Mouse (Mus musculus) ovary, adult 18-20 months (tissue): ENCODE data around the gene Rapgef1.

ENCODE experiments used
- DNase-seq: peaks from one replicate; pipeline ENCODE4 v3.0.0; 2022; ENCODE audit warnings: low spot score, mixed read lengths

Rapgef1 gene

DNA sequence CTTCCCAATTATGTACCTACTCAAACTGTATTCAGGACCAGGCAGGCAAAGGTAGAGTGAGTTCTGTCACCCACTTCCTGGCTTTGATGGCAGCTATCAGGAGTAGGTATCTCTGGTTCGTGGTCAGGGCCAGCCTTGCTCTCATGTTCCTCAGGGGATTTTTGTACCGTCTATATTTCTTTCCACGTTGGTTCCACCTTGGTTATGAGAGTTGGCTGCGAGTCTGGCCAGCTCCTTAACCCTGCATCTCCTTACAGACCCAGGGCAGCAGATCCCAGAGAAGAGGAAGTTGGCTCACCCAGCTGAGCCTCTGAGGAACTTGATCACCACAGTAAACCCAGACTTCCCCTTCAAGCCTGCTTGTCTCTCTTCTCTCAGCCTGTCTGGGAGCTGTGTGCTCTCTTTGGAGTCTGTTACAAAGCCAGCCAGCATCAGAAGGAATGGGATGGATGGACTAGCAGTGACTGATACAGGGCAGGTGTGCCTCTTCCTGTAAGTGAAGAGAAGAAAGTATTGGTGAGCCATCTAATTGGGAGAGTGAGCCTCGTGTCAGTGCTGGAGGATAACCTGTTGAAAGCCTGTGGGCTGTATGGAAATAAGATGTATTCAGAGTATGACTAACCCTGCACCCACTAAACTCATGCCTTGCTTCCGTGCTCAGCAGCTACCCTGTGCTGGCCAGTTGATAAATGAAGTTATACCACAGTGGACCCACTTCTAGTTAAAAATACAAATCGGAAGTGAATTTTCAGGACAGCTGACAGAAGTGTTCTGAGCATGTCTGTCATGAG, 53.4 kb downstream of the Rapgef1 start:
- no peak for DNase-seq

DNA sequence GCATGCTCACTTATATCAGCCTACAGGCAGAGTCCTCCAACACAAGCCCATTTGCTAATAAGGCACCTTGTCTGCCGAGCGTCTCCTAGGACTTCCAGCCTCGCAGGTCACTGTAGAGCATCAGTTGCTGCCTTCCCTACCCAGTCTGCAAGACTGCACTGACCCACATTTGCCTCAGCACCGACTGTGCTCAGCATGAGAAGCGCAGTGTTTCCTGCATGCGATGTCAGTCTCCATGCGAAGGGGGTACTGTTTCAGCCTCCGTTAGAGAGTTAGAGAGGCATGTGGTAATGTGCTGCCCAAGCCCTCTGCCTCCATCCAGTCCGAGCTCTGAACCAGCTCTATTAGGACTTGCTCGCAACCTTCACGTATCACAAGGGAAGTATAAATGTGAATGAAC, 54.6 kb downstream of the Rapgef1 start:
- DNase-seq, result no peak

DNA sequence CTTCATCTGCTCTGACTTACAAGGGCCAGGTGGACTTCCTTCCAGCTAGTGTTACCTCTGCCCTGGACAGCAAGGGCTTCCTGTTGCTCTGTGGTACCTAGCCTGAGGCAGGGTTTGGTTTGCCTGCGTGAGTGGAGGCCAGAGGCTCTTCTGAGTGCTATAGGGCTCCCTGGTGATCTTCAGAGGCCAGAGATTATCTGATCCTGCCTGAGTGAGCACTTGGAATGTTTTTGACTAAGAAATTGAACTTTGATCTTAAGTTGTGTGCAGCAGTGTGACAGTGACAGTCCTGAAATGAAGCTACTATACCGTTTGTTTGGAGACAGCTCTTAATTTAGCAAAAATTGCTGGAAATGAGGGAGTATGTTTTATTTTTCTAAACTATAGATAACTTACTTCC, 55.0 kb downstream of the Rapgef1 start:
- no peak for DNase-seq

DNA sequence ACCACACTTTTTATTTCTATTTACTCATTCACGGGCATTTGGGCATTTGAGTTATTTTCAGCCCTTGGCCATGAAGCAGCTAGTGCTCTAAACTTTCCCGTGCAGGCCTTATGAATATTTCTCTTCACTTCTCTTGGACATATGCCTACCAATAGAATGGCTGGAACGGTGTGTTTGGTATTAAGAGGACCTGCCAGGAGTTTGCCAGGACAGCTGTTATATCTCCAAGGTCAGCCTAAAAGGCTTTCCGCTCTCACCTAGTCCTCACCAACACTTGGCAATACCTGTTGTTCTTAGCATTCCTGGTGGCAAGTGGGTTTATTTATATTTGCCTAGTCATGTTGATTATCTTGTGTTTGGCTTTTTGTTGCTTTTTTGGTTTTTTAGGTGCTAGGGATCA, 56.3 kb downstream of the Rapgef1 start:
- DNase-seq, result no peak

DNA sequence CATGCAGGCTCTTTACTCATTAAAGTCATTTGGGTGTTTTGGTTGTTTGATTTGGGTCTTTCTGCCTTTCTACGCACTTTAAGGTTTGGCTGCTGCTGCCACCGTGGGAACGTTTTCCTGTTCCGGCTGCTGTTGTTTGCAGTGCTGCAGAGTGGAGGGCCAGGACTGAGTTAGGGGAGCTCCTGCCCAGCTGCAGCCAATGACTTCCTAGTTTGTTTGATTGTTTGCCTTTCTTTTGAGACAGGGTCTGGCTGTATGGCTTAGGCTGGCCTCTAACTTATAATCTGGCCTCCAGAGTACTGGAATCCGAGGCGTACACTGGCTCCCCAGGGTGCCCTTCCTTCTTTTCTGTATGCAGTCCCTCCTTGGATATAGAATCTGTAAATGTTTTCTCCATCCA, 57.0 kb downstream of the Rapgef1 start:
- no peak for DNase-seq

DNA sequence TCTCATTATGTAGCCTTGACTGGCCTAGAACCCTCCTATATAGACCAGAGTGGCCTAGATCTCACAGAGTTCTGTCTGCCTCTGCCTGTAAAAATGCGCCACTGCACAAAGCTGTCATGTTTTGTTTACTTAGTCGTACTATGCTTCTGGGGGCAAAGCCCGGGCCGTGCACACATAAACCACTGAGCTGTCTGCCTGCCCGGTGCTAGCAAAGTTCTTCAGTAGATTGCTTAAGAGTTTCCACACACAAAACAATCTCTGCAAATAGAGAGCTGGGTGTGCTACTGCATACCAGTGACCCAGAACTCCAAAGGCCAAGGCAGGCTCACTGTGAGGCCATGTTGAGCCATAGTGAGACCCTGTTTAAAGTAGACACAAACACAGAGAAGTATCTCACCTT, 58.3 kb downstream of the Rapgef1 start:
- DNase-seq, result no peak

DNA sequence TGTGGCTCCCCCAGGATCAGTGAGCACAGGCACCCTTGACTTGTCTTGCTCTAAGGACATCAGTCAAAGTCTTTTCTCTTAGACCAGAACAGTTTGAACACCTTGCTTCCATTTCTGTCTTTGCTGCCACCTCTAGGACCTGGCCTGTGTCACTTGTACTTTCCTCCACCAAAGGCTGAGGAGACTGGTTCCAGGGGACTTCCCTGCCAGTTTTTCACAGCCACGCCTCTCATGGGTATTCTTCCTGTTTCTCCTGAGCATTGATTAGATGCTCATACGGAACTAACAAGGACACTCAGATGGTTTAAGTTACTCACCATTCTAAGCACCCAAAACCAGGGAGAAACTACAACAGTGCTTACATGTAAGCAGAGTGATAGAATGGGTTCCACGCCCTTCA, 59.0 kb downstream of the Rapgef1 start:
- no peak for DNase-seq

DNA sequence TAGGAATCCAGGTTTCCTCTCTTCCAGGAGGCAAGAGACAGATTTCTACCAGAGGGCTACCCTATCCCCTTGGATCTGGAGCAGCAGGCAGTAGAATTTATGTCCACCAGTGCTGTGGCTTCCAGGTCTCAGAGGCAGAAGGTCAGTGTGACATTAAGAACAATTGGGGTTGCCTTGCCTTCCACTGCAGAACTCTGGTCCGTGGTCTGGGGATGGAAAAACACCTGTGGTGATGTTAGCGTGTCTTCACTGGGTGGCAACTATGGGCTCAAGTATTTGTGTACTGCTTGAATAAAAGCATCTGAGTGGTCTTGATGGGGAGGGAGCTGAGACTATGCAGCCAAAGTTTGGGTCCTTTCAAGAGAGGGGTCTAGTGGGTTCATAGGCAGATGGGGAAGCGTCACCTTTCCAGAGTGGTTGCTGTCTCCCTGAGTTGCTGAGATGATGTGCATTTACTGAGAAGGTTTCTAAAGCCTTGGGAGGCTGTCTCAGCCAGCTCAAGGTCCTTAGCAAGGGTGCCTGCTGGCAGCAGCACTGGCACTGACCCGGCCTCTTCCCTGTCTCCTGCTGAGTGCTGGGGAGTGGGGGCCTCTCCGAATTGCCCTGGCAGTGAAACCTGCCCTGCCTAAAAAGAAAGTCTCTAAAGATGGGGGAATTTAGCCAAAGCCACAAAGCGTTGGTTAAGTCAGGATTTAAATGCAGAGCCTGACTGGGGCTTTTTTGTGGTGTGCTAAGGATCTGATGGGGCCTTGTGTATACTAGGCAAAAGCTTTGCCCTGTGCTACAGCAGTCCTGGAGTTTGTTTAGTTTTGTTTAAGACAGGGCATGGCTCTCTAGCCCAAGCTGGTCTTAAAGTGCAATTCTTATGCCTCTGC, 60.4 kb downstream of the Rapgef1 start:
- DNase-seq, result no peak

DNA sequence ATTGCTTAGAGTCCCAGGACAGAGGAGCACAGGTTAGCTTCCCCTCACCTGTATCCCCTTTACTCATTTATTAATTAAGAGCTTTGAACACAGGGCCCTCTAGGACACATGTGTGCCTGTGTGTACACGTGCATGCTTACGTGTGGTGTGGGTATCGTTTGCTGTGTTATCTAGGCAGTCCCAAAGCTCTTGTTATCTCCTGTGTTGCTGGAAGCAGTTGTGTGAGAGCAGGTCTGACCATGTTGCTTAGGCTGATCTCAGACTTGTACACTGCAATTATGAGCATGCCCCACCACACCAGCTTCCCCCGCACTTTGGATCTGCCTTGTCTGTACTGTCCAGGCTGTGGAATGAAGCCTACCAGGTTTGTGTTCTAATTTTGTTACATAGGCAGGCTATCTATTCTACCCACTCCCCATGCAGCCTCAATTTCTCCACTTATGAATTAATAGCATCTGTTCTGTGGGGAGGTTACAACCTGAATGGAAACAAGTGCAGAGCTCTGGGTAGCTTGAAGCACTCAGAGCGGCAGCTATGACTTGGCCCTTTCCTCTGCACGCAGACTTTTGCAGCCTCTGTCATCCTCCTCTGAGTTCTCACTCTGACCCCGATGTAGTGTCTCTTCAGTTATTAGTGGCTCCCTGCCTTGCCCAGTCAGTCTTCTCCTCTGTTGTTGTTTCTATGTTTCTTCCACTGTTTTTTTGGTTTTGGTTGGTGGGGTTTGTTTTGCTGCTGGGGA, 63.9 kb downstream of the Rapgef1 start:
- no peak for DNase-seq

DNA sequence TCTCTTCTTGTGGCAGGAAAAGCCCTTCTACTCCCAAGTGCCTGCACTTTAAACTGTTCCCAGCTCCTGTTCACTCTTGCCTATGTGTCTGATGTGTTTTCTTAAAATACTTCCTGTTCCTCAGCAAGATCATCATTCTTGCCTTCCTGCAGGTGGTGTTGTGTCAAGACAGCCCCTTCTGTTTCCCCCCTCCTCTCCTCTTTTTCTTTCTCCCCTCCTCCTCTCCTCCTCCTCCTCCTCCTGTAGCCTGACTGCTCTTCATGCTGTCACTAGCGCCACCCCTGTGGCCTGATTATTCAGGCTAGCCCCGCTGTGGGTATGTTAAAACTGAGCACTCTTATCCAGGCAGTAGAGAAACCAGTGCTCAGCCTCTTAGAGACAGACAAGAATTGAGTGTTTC, 65.0 kb downstream of the Rapgef1 start:
- DNase-seq, result no peak

DNA sequence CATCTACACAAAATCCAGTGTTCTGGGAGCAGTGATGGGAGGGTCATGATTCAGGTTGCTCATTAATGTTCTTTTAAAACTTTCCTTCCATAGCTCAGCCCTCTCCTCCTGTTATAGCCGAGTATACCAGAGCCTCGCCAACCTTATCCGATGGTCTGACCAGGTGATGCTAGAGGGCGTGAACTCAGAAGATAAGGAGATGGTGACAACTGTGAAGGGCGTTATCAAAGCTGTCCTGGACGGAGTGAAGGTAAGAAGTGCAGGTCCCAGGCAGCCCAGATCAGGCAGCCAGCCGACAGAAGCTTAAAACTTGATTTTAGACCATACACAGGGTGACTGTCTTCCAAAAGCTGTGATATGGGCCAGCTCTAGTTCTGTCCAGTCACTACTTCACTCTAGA, 69.5 kb downstream of the Rapgef1 start:
- DNase-seq, result no peak

DNA sequence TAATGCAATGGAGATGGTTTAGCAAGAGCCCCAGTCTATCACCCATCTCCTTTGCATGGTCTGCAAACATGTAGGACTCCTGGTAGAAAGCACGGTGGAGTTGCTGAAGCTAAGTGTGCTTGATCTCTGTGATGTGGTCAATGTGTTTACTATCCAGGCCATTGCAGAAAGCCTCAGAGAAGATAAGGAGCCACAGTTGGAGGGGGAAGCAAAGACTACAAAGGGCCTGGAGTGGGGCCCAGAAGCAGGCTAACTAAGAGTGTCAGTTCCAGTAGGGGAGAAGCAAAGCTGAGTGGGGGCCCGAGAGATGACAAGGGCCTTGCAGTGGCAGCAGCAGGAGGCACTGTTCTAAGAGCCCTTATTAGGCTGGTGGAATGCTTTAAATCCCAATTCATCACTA, 70.0 kb downstream of the Rapgef1 start:
- no peak for DNase-seq

DNA sequence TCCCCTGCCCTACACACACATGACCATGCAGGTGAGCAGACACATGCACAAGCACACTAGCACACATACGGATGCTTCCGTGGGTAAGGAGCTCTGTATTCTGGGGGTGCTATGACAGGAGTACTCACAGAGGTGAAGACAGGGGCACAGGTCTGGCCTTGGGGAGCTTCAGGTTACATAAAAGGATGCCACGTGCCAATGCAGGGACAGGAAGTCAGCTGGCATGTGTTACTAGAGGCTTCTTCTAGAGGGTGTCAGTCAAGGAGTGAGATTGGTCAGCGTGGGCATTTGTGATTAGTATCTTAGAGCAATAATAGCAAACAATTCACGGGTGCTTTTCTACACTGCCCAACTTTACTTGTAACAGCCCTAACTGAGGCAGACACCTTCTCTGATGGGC, 71.5 kb downstream of the Rapgef1 start:
- DNase-seq, result no peak

DNA sequence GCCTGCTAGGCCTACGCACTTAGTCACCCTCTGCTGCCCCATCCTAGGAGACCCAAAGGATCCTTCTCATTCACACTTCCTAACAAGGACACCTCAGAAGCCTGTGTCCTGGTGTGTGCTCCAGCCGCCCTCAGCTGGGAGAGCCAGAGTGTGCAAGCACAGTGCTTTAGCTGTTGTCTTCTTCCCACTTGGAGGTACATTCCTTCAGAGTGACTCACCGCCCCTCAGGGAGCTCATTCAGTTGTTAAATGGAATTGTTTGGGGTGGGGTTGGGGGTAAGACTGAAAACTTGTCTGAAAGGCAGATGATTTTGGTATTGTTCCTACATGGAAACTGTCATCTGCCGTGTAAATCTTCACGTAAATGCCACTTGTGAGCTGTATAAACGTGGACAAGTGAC, 72.0 kb downstream of the Rapgef1 start:
- no peak for DNase-seq

DNA sequence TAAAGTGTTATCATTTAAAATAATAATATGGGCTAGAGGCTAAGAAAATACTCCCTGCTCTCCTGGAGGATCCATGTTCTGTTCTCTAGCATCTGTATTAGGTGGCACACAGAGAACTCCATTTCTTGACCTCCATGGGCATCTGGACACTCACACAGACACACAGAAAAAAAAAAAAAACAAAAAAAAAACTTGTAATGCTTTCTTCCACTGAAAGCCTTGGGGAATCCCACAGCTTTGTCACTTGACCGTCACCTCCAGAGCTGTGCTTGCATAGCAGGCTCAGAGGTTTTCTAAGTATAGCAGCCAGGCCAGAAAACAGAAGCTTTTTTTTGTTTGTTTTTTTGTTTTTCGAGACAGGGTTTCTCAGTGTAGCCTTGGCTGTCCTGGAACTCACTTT, 72.7 kb downstream of the Rapgef1 start:
- DNase-seq, result no peak

DNA sequence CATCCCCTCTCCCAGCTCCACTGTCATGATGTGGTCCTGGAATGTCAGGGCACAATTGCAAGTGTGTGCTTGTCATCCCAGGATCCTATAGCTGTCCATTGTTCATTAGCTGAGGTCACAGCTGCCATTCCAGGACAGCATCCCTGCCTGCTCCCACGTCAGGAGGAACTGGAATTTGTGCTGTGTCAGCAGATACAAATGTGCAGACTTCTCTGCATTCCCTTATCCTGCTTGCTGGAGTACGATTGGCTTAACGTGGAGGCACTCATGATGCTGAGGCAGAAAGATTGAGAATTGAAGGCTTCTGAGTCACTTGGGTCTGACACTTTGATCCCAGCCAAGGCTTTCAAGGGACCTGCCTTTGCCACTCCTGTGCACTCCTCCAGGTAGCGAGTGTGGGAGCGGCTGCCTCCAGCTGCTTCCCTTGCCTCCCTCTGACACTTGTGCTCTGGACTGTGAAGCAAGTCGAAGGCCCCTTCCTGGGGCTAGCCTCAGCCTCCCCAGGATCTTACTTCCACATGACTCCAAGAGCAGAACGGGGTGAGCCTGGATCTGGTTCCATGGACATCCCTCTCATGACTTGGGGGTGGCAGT, 76.8 kb downstream of the Rapgef1 start:
- DNase-seq, result no peak

DNA sequence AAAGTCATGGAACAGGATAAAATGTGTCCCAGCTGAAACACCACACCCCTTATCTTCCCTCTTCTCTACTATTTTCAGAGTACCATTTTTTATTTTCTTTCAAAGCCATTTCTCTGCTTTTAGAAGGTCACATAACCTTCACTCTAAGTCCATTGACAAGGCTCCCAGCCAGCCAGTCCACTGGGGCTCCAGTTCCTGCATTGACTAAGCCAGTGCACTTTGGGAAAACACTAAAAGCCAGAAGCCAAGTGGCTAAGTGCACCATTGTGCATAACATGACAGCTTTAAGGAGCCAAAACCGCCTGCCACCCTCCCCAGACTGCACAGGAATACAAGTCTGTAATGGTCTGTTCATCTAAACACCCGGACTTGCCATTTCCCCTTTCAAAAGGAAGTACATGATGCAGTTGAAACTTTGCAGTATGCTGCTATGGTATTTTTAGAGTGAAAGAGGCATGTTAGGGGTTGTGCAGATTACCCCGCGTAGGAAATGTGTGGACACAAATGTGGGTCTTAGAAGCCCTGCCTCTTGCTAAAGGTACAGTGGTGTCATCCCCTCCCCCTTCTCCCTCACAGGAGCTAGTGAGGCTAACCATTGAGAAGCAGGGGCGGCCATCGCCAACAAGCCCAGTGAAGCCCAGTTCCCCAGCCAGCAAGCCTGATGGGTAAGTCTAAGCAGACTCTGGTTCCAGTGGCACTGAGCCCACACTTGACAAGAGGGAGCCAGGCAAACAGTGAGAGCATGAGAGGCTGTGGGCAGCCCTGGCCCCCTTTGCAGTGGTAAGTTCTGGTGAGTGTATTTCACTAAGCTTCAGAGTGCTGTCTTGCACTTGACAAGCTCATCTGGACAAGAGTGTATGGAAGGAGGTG, 79.1 kb downstream of the Rapgef1 start:
- no peak for DNase-seq

DNA sequence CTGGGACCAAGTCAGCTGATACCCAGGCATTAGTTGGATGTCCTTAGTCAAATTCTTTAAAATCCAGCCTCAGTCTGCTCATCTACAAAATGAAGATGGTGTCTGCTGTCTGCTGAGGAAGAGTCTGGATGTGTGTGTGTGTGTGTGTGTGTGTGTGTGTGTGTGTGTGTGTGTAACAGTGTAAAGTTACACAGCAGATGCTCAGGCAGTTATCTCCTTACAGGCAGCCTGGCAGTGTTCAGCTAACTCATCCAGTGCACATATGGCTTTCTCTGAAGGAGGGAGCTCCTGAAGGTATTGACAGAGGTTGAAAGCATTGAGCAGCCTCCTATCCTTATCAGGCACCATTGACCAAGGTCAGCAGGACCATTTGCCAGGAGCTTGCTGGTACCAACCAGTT, 81.4 kb downstream of the Rapgef1 start:
- DNase-seq, result no peak

DNA sequence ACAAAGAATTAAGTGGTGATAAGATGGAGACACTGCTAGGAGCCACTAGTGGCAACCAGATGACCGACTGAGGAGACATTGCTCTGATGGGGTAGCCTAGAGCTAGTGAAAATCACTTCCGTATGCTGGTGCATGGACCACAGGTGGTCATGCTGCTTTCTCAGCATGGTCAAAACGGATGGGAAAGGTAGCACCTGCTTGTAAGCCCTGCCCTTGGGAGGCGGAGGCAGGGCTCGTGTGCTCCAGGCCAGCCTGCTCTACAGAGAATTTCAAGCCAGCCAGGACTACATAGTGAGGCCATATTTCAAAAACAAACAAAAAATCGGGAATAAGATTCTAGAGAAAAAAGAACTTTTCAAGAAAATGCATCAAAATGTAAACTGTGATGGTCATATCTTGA, 81.9 kb downstream of the Rapgef1 start:
- no peak for DNase-seq

DNA sequence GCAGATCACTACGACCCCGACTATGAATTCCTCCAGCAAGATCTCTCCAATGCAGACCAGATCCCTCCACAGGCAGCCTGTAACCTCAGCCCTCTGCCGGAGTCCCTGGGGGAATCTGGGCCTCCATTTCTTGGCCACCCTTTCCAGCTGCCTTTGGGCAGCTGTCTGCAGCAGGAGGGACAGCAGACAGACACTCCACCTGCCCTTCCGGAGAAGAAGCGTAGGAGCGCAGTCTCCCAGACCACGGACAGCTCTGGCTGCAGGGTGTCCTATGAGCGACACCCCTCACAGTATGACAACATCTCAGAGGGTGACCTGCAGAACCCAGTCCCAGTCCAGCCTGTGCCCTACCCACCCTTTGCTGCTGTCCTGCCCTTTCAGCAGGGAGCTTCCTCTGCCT, 82.7 kb downstream of the Rapgef1 start:
- DNase-seq, result no peak
